Mouse (Mus musculus): ENCODE measurements at regions not wholly inside any gene's neighbourhood (a gene's known extent, or its start where the extent isn't known, plus 50 kb on each side); places are given as distances from the start of the nearest gene placed in this dataset.

DNA sequence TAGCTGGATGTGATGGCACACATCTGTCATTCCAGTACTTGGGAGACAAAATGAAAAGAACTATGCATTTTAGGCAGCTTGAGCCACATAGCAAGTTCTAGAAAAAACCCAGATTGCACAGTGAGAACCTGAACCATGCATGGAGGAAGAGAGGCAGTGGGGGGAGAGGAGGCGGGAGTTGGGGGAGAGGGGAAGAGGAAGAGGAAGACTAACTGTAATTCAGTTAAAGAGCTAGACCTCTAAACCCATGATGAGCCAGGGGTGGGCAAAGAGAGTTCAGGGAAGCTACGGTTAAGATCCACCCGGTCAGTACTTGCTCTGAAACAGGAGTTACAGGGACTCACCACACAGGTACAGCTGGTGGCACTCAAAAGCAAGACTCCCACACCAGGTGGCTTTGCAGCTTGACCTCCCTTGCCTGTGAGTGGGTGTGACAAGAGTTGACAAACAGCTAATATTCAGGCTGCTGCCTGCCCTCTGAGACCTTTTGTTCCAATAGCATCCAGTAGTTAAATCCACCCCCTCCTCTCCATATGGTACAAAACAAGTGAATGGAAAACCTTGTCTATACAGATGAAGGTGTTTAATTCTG lies 123.7 kb downstream of the Tent5c start:
- TF ChIP-seq POLR2A (IDR thresholded peaks at IDR 0.05; ENCODE audit: borderline replicate concordance, insufficient read depth, low read length) (no peak), CTCF (IDR thresholded peaks at IDR 0.05; ENCODE audit: borderline replicate concordance, insufficient read depth, low read depth, low read length) (no peak)

All from cerebellum, adult 2 months (tissue).